Mouse (Mus musculus) mouse trophoblast stem cell (cell line): Measurements from ENCODE around the gene Actl9.

Experiments used
- in situ Hi-C, 2 experiments: fragments of 300-500 bp; cut with MseI, MboI; formaldehyde crosslinking; loops; 2 replicates in 1 of 2; 3 replicates in 1 of 2; pipeline ENCODE4 v1.15.1; 2025

Actl9 gene

DNA sequence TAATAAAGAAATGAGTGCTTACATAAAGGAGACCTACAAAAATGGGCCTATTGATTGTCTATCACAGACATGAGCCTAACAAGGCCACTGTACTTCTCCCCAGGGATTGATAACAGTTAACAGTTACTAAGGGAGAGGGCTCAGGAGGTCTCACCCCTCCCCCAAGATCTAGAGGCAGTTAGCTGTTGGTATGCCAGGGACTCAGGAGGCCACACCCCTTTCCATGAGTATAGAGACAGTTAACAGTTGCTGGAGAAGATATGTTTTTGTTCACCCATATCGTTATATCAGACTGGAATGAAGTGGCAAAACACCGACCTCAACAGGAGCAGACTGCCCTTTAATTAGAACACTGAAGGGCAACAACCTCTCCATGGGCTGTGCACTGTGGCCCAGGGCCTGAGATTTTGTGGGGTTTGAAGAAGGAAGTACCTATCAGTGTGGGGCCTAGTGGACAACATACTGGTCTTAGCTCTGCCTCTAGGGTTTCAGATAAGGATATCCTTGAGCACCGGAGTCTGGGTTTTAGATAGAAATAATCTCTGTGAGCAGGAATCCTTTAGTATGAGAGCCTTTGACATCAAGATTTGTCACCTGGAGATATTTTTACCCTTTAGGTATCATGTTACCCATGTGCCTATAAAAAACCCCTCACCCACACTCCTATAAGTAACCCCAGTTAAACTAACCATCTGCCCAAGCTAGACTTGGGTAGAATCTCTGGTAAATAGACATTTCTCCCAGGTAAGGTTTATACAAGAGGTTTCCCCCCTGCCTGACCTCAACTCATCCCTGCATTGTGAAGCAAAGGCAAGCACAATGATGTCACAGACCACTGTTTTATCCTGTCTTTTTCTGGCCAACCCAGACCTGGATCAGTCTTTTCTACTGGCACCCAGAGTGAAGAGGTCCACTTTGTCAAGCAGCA is at the start of gene Actl9:
Gene Actl9, plus strand, starts transcription at position 878 of the 928 bp plus-strand sequence.
- in situ Hi-C loops: no loop called here

DNA sequence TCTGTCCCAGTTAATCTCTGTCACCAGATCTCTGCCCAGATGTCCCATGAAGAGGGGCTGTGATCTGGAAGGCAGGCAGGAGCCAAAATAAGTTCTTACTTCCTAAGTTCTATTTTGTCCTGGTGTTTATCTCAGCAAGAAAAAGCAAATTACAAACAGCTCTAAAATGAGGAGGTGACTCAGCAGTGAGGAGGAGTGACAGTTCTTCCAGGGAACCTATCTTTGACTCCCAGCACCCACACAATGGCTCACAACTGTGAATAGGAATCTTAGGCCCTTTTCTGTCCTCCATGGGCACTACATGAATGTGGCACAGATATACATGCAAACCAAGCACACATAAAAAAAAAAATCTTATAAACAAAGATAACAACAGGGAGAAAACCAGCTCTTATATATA is 47.0 kb upstream of the Actl9 start:
- in situ Hi-C loops: no loop called here

DNA sequence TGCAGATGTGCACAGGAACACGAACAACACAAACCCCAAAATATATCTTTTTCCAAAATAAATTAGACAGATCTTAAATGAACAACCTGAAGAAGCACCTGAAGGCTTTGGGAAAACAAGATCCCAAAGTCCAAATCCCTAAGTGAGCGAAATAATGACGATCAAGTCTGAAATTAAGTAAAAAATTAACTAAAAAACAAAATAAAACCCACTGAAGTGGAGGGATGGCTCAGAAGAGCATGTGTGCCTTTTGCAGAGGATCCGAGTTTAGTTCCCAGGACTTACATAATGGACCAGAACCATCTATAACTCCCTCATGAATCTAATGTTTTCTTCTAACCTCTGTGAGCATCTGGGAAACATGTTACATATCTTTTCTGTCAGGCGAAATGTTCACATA is 40.4 kb upstream of the Actl9 start:
- in situ Hi-C loops: no loop called here

DNA sequence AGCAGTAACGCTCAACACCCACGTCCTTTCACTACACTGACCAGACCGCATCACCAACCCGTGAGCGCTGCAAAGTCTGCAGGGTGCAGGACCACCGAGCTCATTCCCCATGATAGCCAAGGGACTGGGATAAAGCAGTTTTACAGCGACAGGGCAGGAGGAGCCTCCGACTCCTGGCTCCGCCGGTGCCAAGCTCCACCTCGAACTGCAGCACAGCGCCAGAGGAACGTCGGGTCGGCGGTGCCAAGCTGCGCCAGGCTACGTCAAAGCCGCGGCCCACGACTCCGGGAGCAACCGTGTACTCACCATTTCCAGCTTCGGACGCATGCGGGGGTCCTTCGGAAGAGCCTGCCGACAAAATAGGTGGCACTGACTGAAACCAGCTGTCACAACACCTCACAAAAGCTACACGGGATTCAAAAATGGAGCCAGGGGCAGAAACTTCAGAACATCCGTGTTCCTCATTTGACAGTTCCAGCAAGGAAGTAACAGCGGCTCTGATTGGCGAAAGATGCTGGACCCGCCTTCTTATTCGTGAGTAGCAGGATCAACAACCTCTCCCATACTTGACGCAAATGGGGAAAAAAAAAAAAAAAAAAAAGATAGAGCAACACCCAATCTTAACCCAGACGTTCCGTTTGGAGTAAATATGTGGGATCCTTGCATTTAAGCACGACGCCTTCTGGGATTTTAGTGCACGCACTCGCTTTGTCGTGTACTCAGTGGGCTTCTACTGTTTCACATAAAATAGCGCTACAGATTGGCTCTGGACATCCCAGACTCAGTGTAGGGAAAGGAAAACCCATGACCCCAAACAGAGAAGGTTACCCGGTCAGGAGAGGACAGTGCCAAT is 38.3 kb upstream of the Actl9 start, which contains the start of gene Zfp101:
Gene Zfp101, minus strand, starts transcription at position 460 of the 853 bp plus-strand sequence.
- in situ Hi-C loops: no loop called here

DNA sequence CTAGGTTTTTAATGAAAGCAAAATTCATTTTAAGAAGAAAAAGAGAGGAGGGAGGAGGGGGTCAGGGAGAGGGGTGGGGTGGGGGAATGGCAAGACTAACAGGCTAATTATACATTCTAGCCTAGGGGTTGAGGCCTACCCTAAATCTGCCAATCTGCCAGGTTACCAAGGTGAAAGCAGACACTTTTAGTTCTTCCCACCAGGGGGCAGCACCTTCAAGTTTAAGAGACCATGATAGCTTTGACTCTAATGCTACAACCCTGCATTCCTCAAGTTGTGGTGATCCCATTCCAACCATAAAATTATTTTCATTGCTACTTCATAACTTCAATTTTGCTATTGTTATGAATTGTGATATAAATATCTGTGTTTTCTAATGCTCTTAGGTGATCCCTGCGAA is 6.5 kb downstream of the Actl9 start:
- in situ Hi-C loops: no loop called here

DNA sequence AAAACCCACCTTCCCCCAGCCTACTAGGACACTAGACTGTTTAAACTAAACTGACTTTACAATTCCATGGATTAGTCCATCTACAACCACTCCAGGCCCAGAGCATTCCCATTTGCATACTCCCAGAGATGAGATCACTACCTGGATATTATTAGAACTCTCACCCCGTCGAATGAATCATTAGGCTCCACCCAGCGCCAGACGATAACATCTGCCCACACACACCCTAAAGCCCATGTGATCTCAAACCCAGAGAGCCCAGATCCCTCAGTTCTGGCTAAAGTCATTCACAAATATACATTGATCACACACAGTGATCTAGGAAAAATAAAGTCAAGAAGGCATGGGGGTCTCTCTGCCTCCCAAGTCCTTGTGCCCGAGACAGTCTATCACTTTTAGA is 7.2 kb downstream of the Actl9 start:
- in situ Hi-C loops: loop anchor here in 1 of 2 experiments (10.0 kb wide), 1 partner anchor 55 kb away; no protein-coding TSS in a partner anchor

DNA sequence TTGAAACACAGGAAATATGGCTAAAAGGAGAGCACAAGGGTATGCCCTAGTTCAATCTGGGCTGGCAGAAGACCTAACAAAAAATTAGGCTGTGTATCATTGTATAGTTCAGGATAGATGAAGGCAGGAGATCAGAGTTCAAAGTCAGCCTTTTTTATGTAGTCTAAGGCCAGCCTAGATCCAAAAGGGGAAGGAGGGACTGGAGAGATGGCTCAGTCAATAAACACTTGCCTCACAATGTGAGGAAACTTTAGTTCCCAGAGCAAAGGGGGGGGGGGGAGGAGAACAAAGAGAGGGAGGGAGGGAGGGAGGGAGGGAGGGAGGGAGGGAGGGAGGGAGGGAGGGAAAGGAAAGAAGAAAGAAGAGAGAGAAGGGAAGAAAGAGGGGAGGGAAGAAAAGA is 8.5 kb downstream of the Actl9 start:
- in situ Hi-C loops: loop anchor here in 1 of 2 experiments (10.0 kb wide), 1 partner anchor 54 kb away; no protein-coding TSS in a partner anchor

DNA sequence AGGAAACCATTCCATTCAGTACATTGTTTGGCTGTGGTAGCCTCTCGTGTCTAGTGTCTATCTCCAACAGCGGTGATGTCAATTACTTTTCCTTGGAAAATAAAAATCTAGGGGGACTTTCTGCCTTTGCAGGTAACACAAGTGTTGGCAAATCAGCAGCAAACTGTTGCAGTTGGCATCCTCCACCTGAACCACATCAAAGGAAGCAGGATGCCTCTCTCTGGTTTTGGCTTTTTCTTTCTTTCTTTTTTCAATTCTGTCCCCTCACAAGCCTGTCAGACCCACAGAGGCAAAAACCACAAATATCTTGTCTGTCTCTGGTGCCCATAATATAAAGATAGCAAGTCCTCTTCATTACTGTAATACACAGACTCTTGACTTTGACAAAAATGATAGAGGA is 23.9 kb downstream of the Actl9 start:
- in situ Hi-C loops: loop anchor here in 1 of 2 experiments (25.0 kb wide), 1 partner anchor 244 kb away; the partner anchor contains the start of gene Olfr1564

DNA sequence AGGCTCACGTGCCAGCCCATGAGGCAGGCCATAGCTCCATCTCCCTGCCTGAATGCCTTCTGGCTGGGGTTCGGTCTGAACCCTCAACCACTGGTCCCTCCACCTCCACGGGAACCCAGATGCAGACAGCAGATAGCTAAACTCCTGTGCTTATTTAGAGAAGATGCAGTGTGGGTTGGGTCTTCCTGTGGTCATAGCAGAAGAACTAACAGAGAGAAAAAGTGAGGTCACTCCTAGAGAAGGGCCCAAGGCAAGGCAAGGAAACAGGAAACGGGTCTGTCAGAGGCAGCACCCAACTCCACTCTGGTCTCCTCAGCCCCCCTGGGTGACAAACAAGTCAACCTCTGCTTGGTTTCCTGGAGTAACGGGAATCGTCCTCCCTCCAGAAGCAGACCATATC is 38.5 kb downstream of the Actl9 start:
- in situ Hi-C loops: loop anchor here in 1 of 2 experiments (25.0 kb wide), 1 partner anchor 259 kb away; the partner anchor contains the start of gene Olfr1564
